Mouse (Mus musculus) CH12.LX (cell line): ENCODE measurements at regions not wholly inside any gene's neighbourhood (a gene's known extent, or its start where the extent isn't known, plus 50 kb on each side); places are given as distances from the start of the nearest gene placed in this dataset.

Experiments
- DNase-seq: peaks from one replicate; pipeline ENCODE4 v3.0.0-alpha.2; 2013; ENCODE audit errors: extremely low read depth
- H3K27ac ChIP-seq: 2 replicates; pipeline ENCODE4 v1.5.1; 2012; ENCODE audit warnings: low read depth, mild to moderate bottlenecking, control low read depth, moderate library complexity; ENCODE audit not compliant: insufficient read depth
- H3K27me3 ChIP-seq: replicated peaks from 2 replicates; pipeline ENCODE3; 2012; ENCODE audit warnings: inconsistent platforms
- H3K36me3 ChIP-seq, 2 experiments: replicated peaks in 1 of 2; 2 replicates each; pipeline versions ENCODE3 to v1.6.1; 2012; ENCODE audit warnings: inconsistent platforms in 1 of 2, low read length in 1 of 2, mild to moderate bottlenecking in 1 of 2, mixed read lengths in 1 of 2, moderate library complexity in 1 of 2; ENCODE audit not compliant: control insufficient read depth in 1 of 2, insufficient read depth in 1 of 2
- H3K4me1 ChIP-seq, 2 experiments: 2 replicates each; pipeline ENCODE4 v1.6.1; 2012; ENCODE audit warnings: inconsistent platforms in 1 of 2, moderate library complexity in 1 of 2; ENCODE audit not compliant: insufficient read depth in 2 of 2, control insufficient read depth in 1 of 2
- H3K4me2 ChIP-seq: 2 replicates; pipeline ENCODE4 v1.6.1; 2012; ENCODE audit warnings: low read depth, mild to moderate bottlenecking, control low read depth; ENCODE audit not compliant: poor library complexity, insufficient read depth, severe bottlenecking
- H3K4me3 ChIP-seq, 3 experiments: fragments of 150-350 bp in 1 of 3; sonication (generic) in 1 of 3; replicated peaks in 1 of 3; 2 replicates each; pipeline versions ENCODE3 to v1.5.1; 2011 to 2012; ENCODE audit warnings: low read depth in 2 of 3, low read length in 2 of 3, mild to moderate bottlenecking in 2 of 3, moderate library complexity in 2 of 3, control low read depth in 1 of 3, improper control_type of control experiment in 1 of 3, inconsistent platforms in 1 of 3, mixed read lengths in 1 of 3; ENCODE audit not compliant: poor library complexity in 1 of 3
- H3K79me2 ChIP-seq: replicated peaks from 2 replicates; pipeline ENCODE4 v1.6.1; 2012; ENCODE audit warnings: mild to moderate bottlenecking, moderate library complexity; ENCODE audit not compliant: control insufficient read depth, poor library complexity, insufficient read depth, severe bottlenecking; ENCODE audit errors: extremely low read depth
- H3K9ac ChIP-seq: 2 replicates; pipeline ENCODE4 v1.6.1; 2012; ENCODE audit warnings: low read depth, mild to moderate bottlenecking, control low read depth, moderate library complexity; ENCODE audit not compliant: insufficient read depth
- H3K9me3 ChIP-seq: replicated peaks from 2 replicates; pipeline ENCODE3; 2012; ENCODE audit warnings: low read length, inconsistent platforms, mixed read lengths
- CHD1 ChIP-seq: IDR thresholded peaks from 2 replicates; pipeline ENCODE4 v1.6.1; 2012; ENCODE audit warnings: low read depth, low read length, improper control_type of control experiment, inconsistent platforms
- CTCF ChIP-seq, 2 experiments: IDR thresholded peaks in 1 of 2; conservative IDR thresholded peaks in 1 of 2; 2 replicates each; pipeline ENCODE4 v1.5.1; 2011 to 2012; ENCODE audit warnings: low read depth in 2 of 2, low read length in 2 of 2, improper control_type of control experiment in 1 of 2, inconsistent platforms in 1 of 2, mild to moderate bottlenecking in 1 of 2, moderate library complexity in 1 of 2
- EP300 ChIP-seq: IDR thresholded peaks from 2 replicates; pipeline ENCODE4 v1.6.1; 2011; ENCODE audit warnings: low read length, improper control_type of control experiment
- HCFC1 ChIP-seq: IDR thresholded peaks from 2 replicates; pipeline ENCODE4 v1.6.1; 2012; ENCODE audit warnings: low read depth, mild to moderate bottlenecking, inconsistent platforms, low read length, improper control_type of control experiment
- JUN ChIP-seq: IDR thresholded peaks from 2 replicates; pipeline ENCODE4 v1.6.1; 2011; ENCODE audit warnings: low read depth, mild to moderate bottlenecking, low read length, improper control_type of control experiment, moderate library complexity; ENCODE audit not compliant: insufficient read depth
- JUND ChIP-seq: conservative IDR thresholded peaks from 2 replicates; pipeline ENCODE4 v1.6.1; 2011; ENCODE audit warnings: low read depth, low read length, improper control_type of control experiment
- MAX ChIP-seq: IDR thresholded peaks from 2 replicates; pipeline ENCODE4 v1.6.1; 2011; ENCODE audit warnings: low read length, improper control_type of control experiment
- MAZ ChIP-seq: IDR thresholded peaks from 2 replicates; pipeline ENCODE4 v1.6.1; 2012; ENCODE audit warnings: low read depth, mild to moderate bottlenecking, inconsistent platforms, low read length, improper control_type of control experiment, moderate library complexity
- MXI1 ChIP-seq: IDR thresholded peaks from 2 replicates; pipeline ENCODE4 v1.6.1; 2011; ENCODE audit warnings: mild to moderate bottlenecking, low read depth, low read length, improper control_type of control experiment
- MYC ChIP-seq: IDR thresholded peaks from 2 replicates; pipeline ENCODE4 v1.6.1; 2011; ENCODE audit warnings: low read depth, mild to moderate bottlenecking, improper control_type of control experiment, low read length
- NRF1 ChIP-seq: IDR thresholded peaks from 2 replicates; pipeline ENCODE4 v1.6.1; 2014; ENCODE audit warnings: low read depth, mild to moderate bottlenecking, inconsistent platforms, low read length, improper control_type of control experiment, moderate library complexity
- RAD21 ChIP-seq: IDR thresholded peaks from 2 replicates; pipeline ENCODE4 v1.6.1; 2011; ENCODE audit warnings: low read depth, mild to moderate bottlenecking, low read length, improper control_type of control experiment, moderate library complexity
- SMC3 ChIP-seq: IDR thresholded peaks from 2 replicates; pipeline ENCODE4 v1.6.1; 2011; ENCODE audit warnings: low read depth, low read length, improper control_type of control experiment
- TCF12 ChIP-seq: IDR thresholded peaks from 2 replicates; pipeline ENCODE4 v1.6.1; 2014; ENCODE audit warnings: low read depth, mild to moderate bottlenecking, inconsistent platforms, low read length, improper control_type of control experiment
- ZC3H11A ChIP-seq: IDR thresholded peaks from 2 replicates; pipeline ENCODE4 v1.6.1; 2012; ENCODE audit warnings: low read depth, mild to moderate bottlenecking, inconsistent platforms, low read length, improper control_type of control experiment
- ZKSCAN1 ChIP-seq: IDR thresholded peaks from 2 replicates; pipeline ENCODE4 v1.6.1; 2012; ENCODE audit warnings: low read depth, inconsistent platforms, low read length, improper control_type of control experiment, borderline replicate concordance
- ZNF384 ChIP-seq: IDR thresholded peaks from 2 replicates; pipeline ENCODE4 v1.6.1; 2012; ENCODE audit warnings: low read depth, low read length, improper control_type of control experiment, inconsistent platforms
- dilution Hi-C: fragments of 300-500 bp; cut with MboI; formaldehyde crosslinking; loops from 2 replicates; pipeline ENCODE4 v1.14.3; 2020; ENCODE audit warnings: low sequenced_read_pairs; ENCODE audit not compliant: extremely low pct_unique_long_range_greater_than_20kb, extremely low pct_ligation_motif_present
- in situ Hi-C: fragments of 300-500 bp; cut with MboI; formaldehyde crosslinking; loops from 3 replicates; pipeline ENCODE4 v1.14.3; 2019; ENCODE audit warnings: low sequenced_read_pairs, low pct_ligation_motif_present, low pct_unique_long_range_greater_than_20kb, mixed read lengths

DNA sequence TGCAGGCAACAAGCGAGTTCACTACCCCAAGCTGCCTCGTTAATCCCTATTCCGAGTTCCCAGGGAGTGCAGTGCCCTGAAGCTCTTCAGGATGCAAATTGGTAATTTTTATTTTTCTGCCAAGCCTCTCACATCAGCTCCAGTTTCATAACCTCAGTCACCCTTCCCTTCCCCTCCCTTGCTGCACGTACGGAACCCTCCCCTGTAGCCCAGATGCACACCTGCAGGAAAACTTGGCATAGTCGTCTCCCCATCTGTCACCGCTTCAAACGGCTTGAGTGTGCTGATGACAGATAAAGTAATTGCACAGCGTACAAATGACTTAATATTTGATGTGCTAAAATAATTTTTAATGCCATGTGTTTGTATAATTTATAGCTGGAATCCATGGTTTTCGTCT, 119.7 kb upstream of the Tmem45b start:
- TF ChIP-seq MYC (no peak), CHD1 (no peak), HCFC1 (no peak), TCF12 (no peak), MAX (no peak), EP300 (no peak), NRF1 (no peak), JUND (no peak), ZC3H11A (no peak), RAD21 (no peak)
- TF ChIP-seq, all 38 proteins: peak for 0
- Histone ChIP-seq H3K9ac (no peak overlapping the region), H3K4me1 (0 out of 4 replicates have a peak, but pooled peaks cover 0 to 4% of the 10 kb centered on the region in 2 experiments), H3K4me3 (no peak overlapping the region), H3K27me3 (no peaks in the 10 kb centered on the region), H3K9me3 (no peaks in the 10 kb centered on the region), H3K36me3 (no peaks in the 10 kb centered on the region), H3K4me2 (no peak overlapping the region), H3K27ac (no peak overlapping the region), H3K79me2 (no peaks in the 10 kb centered on the region)
- dilution Hi-C loops (no loop called here), in situ Hi-C loops (no loop called here)
- DNase-seq, result no peak

DNA sequence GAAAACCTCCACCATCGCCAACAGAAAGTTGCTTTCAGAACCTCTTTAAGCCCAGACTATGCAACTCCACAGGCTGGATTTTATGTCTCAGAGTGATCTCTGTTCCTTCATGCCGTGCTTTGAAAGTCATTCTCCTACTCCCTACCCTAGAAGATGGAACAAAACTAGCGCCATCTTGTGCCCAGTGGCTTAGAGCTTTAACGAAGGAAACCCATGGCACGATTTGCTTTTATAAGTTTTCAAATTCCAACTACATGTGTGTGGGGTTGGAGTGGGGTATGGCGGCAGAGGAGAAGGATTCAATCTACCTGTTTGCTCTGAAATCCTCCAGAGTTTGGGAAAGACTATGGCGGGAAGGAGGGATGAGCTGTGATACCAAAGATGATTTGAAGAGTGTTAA, 118.7 kb upstream of the Tmem45b start:
- H3K4me2 ChIP-seq, result peak overlapping the region; percentile 59
- 0 out of 4 replicates have a peak, but pooled peaks cover 0 to 4% of the 10 kb centered on the region in 2 experiments for H3K4me1 ChIP-seq
- dilution Hi-C loops (no loop called here), in situ Hi-C loops (no loop called here)
- H3K27me3 ChIP-seq, result no peaks in the 10 kb centered on the region
- TF ChIP-seq RAD21 (peak; percentile 6; the same call in 1 of the 2 replicates), SMC3 (peak; percentile 49), MAZ (no peak), CTCF (conservative IDR thresholded peaks at IDR 0.05 in 1 of 2, IDR thresholded peaks at IDR 0.05 in 1 of 2; ENCODE audit: low read depth in 2 of 2, low read length in 2 of 2) (peak in 1 of 2 experiments; percentile 57; a peak in 2 of 4 replicates)
- no peak overlapping the region for H3K9ac ChIP-seq
- no peak overlapping the region for H3K4me3 ChIP-seq
- no peaks in the 10 kb centered on the region for H3K79me2 ChIP-seq
- H3K36me3 ChIP-seq, result no peaks in the 10 kb centered on the region
- peak; percentile 13 for DNase-seq
- H3K9me3 ChIP-seq, result no peaks in the 10 kb centered on the region
- no peak overlapping the region for H3K27ac ChIP-seq

DNA sequence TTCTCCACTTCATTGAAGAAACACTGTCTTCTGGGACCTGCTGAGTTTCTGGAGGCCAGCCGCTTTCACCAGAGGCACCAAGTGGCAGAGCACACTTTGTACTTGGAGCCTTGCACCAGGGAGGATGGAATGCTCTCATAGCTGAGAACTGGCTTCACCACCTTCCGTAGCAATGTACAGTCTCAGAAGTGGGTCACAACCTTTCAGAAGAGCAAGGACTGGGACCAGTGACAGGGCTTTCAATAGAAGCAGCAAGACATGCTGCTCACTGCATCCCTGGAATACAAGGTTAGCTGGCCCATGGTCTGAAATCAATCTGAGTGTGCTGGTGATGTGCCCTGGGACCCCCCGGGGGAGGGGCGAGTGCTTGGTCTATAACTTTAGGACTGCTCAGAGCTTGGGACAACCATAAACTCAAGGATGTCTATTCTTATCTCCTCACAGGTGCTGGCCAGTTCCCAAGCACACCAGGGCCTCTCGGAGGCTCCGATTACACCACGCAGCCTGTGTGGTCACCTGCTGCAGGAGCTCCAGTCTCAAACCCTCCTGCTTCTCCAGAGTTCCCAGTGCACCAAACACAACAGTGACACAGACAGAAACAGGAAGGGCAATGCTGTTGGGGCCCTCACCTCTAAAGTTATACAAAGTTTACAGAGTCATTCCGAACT, 114.4 kb upstream of the Tmem45b start:
- in situ Hi-C loops, result no loop called here

More for the DNA sequence above, 114.4 kb upstream of the Tmem45b start:
- H3K9ac ChIP-seq, result no peak overlapping the region
- 0 out of 4 replicates have a peak, but pooled peaks cover 0 to 4% of the 10 kb centered on the region in 2 experiments for H3K4me1 ChIP-seq
- H3K4me2 ChIP-seq, result no peak overlapping the region
- H3K27me3 ChIP-seq, result no peaks in the 10 kb centered on the region
- no peak overlapping the region for H3K4me3 ChIP-seq
- no peak for DNase-seq
- H3K9me3 ChIP-seq, result no peaks in the 10 kb centered on the region
- TF ChIP-seq ZKSCAN1 (no peak), JUN (no peak), ZNF384 (no peak), CTCF (conservative IDR thresholded peaks at IDR 0.05 in 1 of 2, IDR thresholded peaks at IDR 0.05 in 1 of 2; ENCODE audit: low read depth in 2 of 2, low read length in 2 of 2) (no peak), MXI1 (no peak)
- H3K36me3 ChIP-seq, result no peaks in the 10 kb centered on the region
- no peaks in the 10 kb centered on the region for H3K79me2 ChIP-seq
- H3K27ac ChIP-seq, result no peak overlapping the region
- dilution Hi-C loops, result no loop called here
